Mouse (Mus musculus): ENCODE measurements around the gene Ocel1. TPM values are rescaled to one million over a fixed set of nuclear protein-coding genes. Genes with fewer than 3 reads are reported as not detected.

Gene Ocel1
- total and polyA plus RNA-seq, 3 experiments = 4.8 to 7.4 (median 7.1) TPM

DNA sequence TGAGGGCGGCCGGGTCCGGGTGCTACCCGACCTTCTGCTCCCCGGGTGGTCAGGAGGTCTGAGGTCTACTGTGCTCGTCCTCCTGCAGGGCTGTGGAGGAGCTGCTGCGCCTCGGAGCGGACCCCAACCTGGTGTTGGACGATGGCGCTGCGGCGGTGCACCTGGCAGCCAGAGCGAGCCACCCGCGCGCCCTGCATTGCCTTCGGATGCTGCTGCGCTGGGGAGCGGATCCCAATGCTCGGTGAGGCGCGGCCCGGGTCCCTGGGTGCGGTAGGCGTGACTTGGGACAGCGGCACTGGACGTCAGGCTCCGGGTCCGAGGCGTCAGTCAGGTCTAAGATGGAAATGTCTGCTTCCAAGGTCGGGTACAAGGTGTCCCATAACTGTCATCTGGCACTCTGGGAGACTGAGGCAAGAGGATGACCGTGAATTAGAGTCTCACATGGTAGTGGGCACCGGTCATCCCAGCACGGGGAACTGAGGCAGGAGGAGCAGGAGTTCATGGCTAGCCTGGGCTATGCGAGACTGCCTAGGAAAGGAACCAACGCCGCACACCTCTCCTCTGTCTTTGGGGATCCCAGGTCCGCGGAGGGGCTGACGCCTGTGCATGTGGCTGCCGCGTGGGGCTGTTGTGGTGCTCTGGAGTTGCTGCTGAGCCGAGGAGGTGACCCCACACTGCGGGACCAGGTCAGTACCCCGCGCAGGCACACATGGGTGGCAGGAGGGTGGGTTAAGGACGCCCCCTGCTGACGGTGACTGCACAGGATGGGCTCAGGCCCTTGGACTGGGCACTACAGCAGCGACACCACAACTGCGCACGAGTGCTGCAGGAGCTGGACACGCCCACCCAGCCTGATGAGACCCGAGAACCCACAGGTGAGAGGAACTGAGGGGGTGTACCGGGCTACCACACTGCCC is 35.3 kb downstream of the Ocel1 start (continued):
- no peak for TF ChIP-seq GABPA (IDR thresholded peaks at IDR 0.05; ENCODE audit: insufficient replicate concordance, low read depth, low read length)

DNA sequence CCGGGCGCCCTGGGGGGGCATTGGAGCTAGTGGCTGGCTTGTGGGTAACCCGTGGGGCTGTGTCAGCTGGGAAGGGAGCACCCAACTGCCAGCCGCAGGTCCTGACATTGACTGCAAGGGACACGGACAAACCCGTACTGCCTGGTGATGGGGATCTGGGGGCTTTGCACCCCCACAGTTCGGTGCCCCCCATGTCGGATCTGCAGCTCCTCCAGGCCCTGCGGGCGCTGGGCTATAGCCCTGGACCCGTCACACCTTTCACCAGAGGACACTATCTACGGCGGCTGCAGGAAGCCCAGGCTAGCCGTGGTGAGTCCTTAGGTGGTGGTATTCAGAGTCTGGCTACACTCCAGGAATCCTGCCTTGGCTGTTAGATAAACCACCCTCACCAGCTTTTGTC is 36.3 kb downstream of the Ocel1 start:
- in situ Hi-C loops (cut with MboI; ENCODE audit: low pct_ligation_motif_present, low pct_unique_long_range_greater_than_20kb, low sequenced_read_pairs) = loop anchor here (5.0 kb wide), 1 partner anchor 35 kb away; the partner anchor contains the start of gene Ocel1
- Histone ChIP-seq H3K36me3 (replicated peaks in 1 of 2; ENCODE audit: control insufficient read depth in 1 of 2, insufficient read depth in 1 of 2, low read length in 1 of 2) (peaks cover 43 to 65% of the 10 kb centered on the region in 2 experiments), H3K4me1 (ENCODE audit: control insufficient read depth in 1 of 2, insufficient read depth in 2 of 2) (peaks cover 17 to 41% of the 10 kb centered on the region in 2 experiments)

DNA sequence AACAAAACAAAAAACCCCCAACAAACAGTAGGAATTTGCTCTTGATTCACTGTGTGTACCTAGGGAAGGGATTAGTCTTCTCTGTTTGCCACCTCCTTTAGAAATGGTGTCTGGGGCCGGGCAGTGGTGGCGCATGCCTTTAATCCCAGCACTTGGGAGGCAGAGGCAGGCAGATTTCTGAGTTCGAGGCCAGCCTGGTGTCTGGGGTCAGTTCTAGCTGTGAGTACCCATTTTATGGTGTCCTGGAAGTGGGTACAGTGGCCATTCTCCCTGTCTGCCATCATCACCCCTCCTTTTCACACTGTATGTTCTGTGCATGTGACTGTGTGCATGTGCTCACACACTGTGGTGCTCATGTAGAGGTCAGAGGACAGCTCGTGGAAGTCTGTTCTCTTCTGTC is 37.1 kb downstream of the Ocel1 start:
- Histone ChIP-seq H3K4me3 (replicated peaks in 1 of 3; ENCODE audit: low read depth in 2 of 3, low read length in 2 of 3, poor library complexity in 1 of 3) (no peak overlapping the region), H3K27ac (ENCODE audit: insufficient read depth, low read depth) (no peak overlapping the region), H3K4me1 (ENCODE audit: control insufficient read depth in 1 of 2, insufficient read depth in 2 of 2) (peaks cover 17 to 40% of the 10 kb centered on the region in 2 experiments), H3K9me3 (replicated peaks; ENCODE audit: low read length) (no peaks in the 10 kb centered on the region), H3K79me2 (replicated peaks; ENCODE audit: control insufficient read depth, extremely low read depth, insufficient read depth, poor library complexity, severe bottlenecking) (peaks cover 7% of the 10 kb centered on the region; the same call in 1 of the 2 replicates), H3K9ac (ENCODE audit: insufficient read depth, low read depth) (no peak overlapping the region), H3K27me3 (replicated peaks) (no peaks in the 10 kb centered on the region), H3K4me2 (ENCODE audit: insufficient read depth, low read depth, poor library complexity, severe bottlenecking) (no peak overlapping the region), H3K36me3 (replicated peaks in 1 of 2; ENCODE audit: control insufficient read depth in 1 of 2, insufficient read depth in 1 of 2, low read length in 1 of 2) (peaks cover 36 to 57% of the 10 kb centered on the region in 2 experiments)
- dilution Hi-C loops (cut with MboI; ENCODE audit: extremely low pct_ligation_motif_present, extremely low pct_unique_long_range_greater_than_20kb, low sequenced_read_pairs) = no loop called here
- no peak for TF ChIP-seq TCF12 (IDR thresholded peaks at IDR 0.05; ENCODE audit: low read depth, low read length)
- TF ChIP-seq HCFC1 (IDR thresholded peaks at IDR 0.05; ENCODE audit: low read depth, low read length) = no peak
- TF ChIP-seq IRF4 (IDR thresholded peaks at IDR 0.05; ENCODE audit: low read depth, low read length) = no peak
- no peak for TF ChIP-seq ETS1 (conservative IDR thresholded peaks at IDR 0.05; ENCODE audit: low read depth, low read length)
- TF ChIP-seq NELFE (IDR thresholded peaks at IDR 0.05; ENCODE audit: low read depth, low read length) = no peak
- DNase-seq (ENCODE audit: extremely low read depth) = no peak
- in situ Hi-C loops (cut with MboI; ENCODE audit: low pct_ligation_motif_present, low pct_unique_long_range_greater_than_20kb, low sequenced_read_pairs) = loop anchor here (5.0 kb wide), 1 partner anchor 36 kb away; the partner anchor contains the start of gene Ocel1

More for the DNA sequence above, 36.3 kb downstream of the Ocel1 start:
- H3K9ac ChIP-seq (ENCODE audit: insufficient read depth, low read depth) = no peak overlapping the region
- no peaks in the 10 kb centered on the region for H3K27me3 ChIP-seq (replicated peaks)
- TF ChIP-seq RAD21 (IDR thresholded peaks at IDR 0.05; ENCODE audit: low read depth, low read length) (no peak), MXI1 (IDR thresholded peaks at IDR 0.05; ENCODE audit: low read depth, low read length) (no peak), MYC (IDR thresholded peaks at IDR 0.05; ENCODE audit: low read depth, low read length) (no peak), EP300 (IDR thresholded peaks at IDR 0.05; ENCODE audit: low read length) (no peak), ZNF384 (IDR thresholded peaks at IDR 0.05; ENCODE audit: low read depth, low read length) (no peak), MAX (IDR thresholded peaks at IDR 0.05; ENCODE audit: low read length) (no peak), ZMIZ1 (IDR thresholded peaks at IDR 0.05; ENCODE audit: low read depth, low read length) (no peak), NRF1 (IDR thresholded peaks at IDR 0.05; ENCODE audit: low read depth, low read length) (no peak), BHLHE40 (IDR thresholded peaks at IDR 0.05; ENCODE audit: low read depth, low read length) (no peak), GABPA (IDR thresholded peaks at IDR 0.05; ENCODE audit: insufficient replicate concordance, low read depth, low read length) (no peak), SIN3A (IDR thresholded peaks at IDR 0.05; ENCODE audit: low read length) (no peak), MEF2A (IDR thresholded peaks at IDR 0.05; ENCODE audit: borderline replicate concordance, low read depth, low read length) (no peak), ELF1 (IDR thresholded peaks at IDR 0.05; ENCODE audit: low read depth, low read length) (no peak), JUN (IDR thresholded peaks at IDR 0.05; ENCODE audit: insufficient read depth, low read depth, low read length) (no peak), CHD1 (IDR thresholded peaks at IDR 0.05; ENCODE audit: low read depth, low read length) (no peak), POLR2AphosphoS2 (IDR thresholded peaks at IDR 0.05; ENCODE audit: low read depth, low read length) (no peak), TBP (conservative IDR thresholded peaks at IDR 0.05; ENCODE audit: low read depth, low read length) (no peak), USF1 (IDR thresholded peaks at IDR 0.05; ENCODE audit: low read depth, low read length) (no peak)
- H3K27ac ChIP-seq (ENCODE audit: insufficient read depth, low read depth) = no peak overlapping the region
- no peaks in the 10 kb centered on the region for H3K9me3 ChIP-seq (replicated peaks; ENCODE audit: low read length)
- no peak for DNase-seq (ENCODE audit: extremely low read depth)
- no peak overlapping the region for H3K4me2 ChIP-seq (ENCODE audit: insufficient read depth, low read depth, poor library complexity, severe bottlenecking)
- H3K79me2 ChIP-seq (replicated peaks; ENCODE audit: control insufficient read depth, extremely low read depth, insufficient read depth, poor library complexity, severe bottlenecking) = peaks cover 7% of the 10 kb centered on the region; the same call in 1 of the 2 replicates
- dilution Hi-C loops (cut with MboI; ENCODE audit: extremely low pct_ligation_motif_present, extremely low pct_unique_long_range_greater_than_20kb, low sequenced_read_pairs) = no loop called here
- no peak overlapping the region for H3K4me3 ChIP-seq (replicated peaks in 1 of 3; ENCODE audit: low read depth in 2 of 3, low read length in 2 of 3, poor library complexity in 1 of 3)
